Mouse (Mus musculus): ENCODE measurements at regions not wholly inside any gene's neighbourhood (a gene's known extent, or its start where the extent isn't known, plus 50 kb on each side); places are given as distances from the start of the nearest gene placed in this dataset.

GRCm38 (mm10) chr11:19708821-19709220 is 215.4 kb upstream of the Spred2 start:
- H3K4me3 ChIP-seq (ENCODE audit: low read length), result no peak overlapping the region
- no peak for ATAC-seq (replicated peaks; ENCODE audit: extremely low read depth, insufficient read depth, low FRiP score)
- no peaks in the 10 kb centered on the region for H3K4me1 ChIP-seq (ENCODE audit: control insufficient read depth, insufficient read depth, low read length)
- no peaks in the 10 kb centered on the region for H3K27me3 ChIP-seq (ENCODE audit: control insufficient read depth, insufficient read depth, low read length)
- H3K9me3 ChIP-seq (replicated peaks; ENCODE audit: control insufficient read depth, low read length), result no peaks in the 10 kb centered on the region
- H3K4me2 ChIP-seq (ENCODE audit: low read depth, low read length), result no peak overlapping the region
- no peak overlapping the region for H3K9ac ChIP-seq (ENCODE audit: low read length)
- no peaks in the 10 kb centered on the region for H3K36me3 ChIP-seq (ENCODE audit: control insufficient read depth, insufficient read depth)
- H3K27ac ChIP-seq (ENCODE audit: low read length), result no peak overlapping the region
- 77% methylated on average over 6 of the region's 6 CpGs for WGBS

- Histone ChIP-seq H3K4me2 (ENCODE audit: low read depth, low read length) (no peak overlapping the region), H3K4me1 (ENCODE audit: control insufficient read depth, insufficient read depth, low read length) (peaks cover 3% of the 10 kb centered on the region; the same call in 1 of the 2 replicates), H3K9me3 (replicated peaks; ENCODE audit: control insufficient read depth, low read length) (no peaks in the 10 kb centered on the region), H3K27me3 (ENCODE audit: control insufficient read depth, insufficient read depth, low read length) (no peaks in the 10 kb centered on the region), H3K36me3 (ENCODE audit: control insufficient read depth, insufficient read depth) (no peaks in the 10 kb centered on the region), H3K27ac (ENCODE audit: low read length) (no peak overlapping the region), H3K9ac (ENCODE audit: low read length) (no peak overlapping the region), H3K4me3 (ENCODE audit: low read length) (no peak overlapping the region)
- 82% methylated on average over 8 of the region's 8 CpGs for WGBS
- ATAC-seq (replicated peaks; ENCODE audit: extremely low read depth, insufficient read depth, low FRiP score), result no peak
These were observed 214.8 kb upstream of the Spred2 start for GRCm38 (mm10) chr11:19709337-19709736.

GRCm38 (mm10) chr11:19713091-19713490 is 211.1 kb upstream of the Spred2 start:
- H3K9ac ChIP-seq (ENCODE audit: low read length), result no peak overlapping the region
- H3K27me3 ChIP-seq (ENCODE audit: control insufficient read depth, insufficient read depth, low read length), result no peaks in the 10 kb centered on the region
- peaks cover 3% of the 10 kb centered on the region; the same call in 1 of the 2 replicates for H3K4me1 ChIP-seq (ENCODE audit: control insufficient read depth, insufficient read depth, low read length)
- no peak for ATAC-seq (replicated peaks; ENCODE audit: extremely low read depth, insufficient read depth, low FRiP score)
- no peaks in the 10 kb centered on the region for H3K36me3 ChIP-seq (ENCODE audit: control insufficient read depth, insufficient read depth)
- H3K4me2 ChIP-seq (ENCODE audit: low read depth, low read length), result no peak overlapping the region
- no peaks in the 10 kb centered on the region for H3K9me3 ChIP-seq (replicated peaks; ENCODE audit: control insufficient read depth, low read length)
- no peak overlapping the region for H3K4me3 ChIP-seq (ENCODE audit: low read length)
- WGBS, result 86% methylated on average over 8 of the region's 8 CpGs
- H3K27ac ChIP-seq (ENCODE audit: low read length), result no peak overlapping the region

GRCm38 (mm10) chr11:19713597-19713996 is 210.6 kb upstream of the Spred2 start:
- Histone ChIP-seq H3K36me3 (ENCODE audit: control insufficient read depth, insufficient read depth) (no peaks in the 10 kb centered on the region), H3K9me3 (replicated peaks; ENCODE audit: control insufficient read depth, low read length) (no peaks in the 10 kb centered on the region), H3K9ac (ENCODE audit: low read length) (no peak overlapping the region), H3K4me1 (ENCODE audit: control insufficient read depth, insufficient read depth, low read length) (peaks cover 3% of the 10 kb centered on the region; the same call in 1 of the 2 replicates), H3K4me3 (ENCODE audit: low read length) (no peak overlapping the region), H3K27ac (ENCODE audit: low read length) (no peak overlapping the region), H3K27me3 (ENCODE audit: control insufficient read depth, insufficient read depth, low read length) (no peaks in the 10 kb centered on the region), H3K4me2 (ENCODE audit: low read depth, low read length) (peak overlapping the region; percentile 42; the same call in 1 of the 2 replicates)
- 74% methylated on average over 20 of the region's 20 CpGs for WGBS
- ATAC-seq (replicated peaks; ENCODE audit: extremely low read depth, insufficient read depth, low FRiP score), result no peak

- peaks cover 3% of the 10 kb centered on the region; the same call in 1 of the 2 replicates for H3K4me1 ChIP-seq (ENCODE audit: control insufficient read depth, insufficient read depth, low read length)
- H3K27ac ChIP-seq (ENCODE audit: low read length), result no peak overlapping the region
- H3K27me3 ChIP-seq (ENCODE audit: control insufficient read depth, insufficient read depth, low read length), result no peaks in the 10 kb centered on the region
- H3K4me3 ChIP-seq (ENCODE audit: low read length), result peak overlapping the region; percentile 17; the same call in 1 of the 2 replicates
- no peaks in the 10 kb centered on the region for H3K36me3 ChIP-seq (ENCODE audit: control insufficient read depth, insufficient read depth)
- WGBS, result 17% methylated on average over 5 of the region's 5 CpGs
- no peak overlapping the region for H3K9ac ChIP-seq (ENCODE audit: low read length)
- ATAC-seq (replicated peaks; ENCODE audit: extremely low read depth, insufficient read depth, low FRiP score), result no peak
- no peaks in the 10 kb centered on the region for H3K9me3 ChIP-seq (replicated peaks; ENCODE audit: control insufficient read depth, low read length)
- peak overlapping the region; percentile 42 for H3K4me2 ChIP-seq (ENCODE audit: low read depth, low read length)
These were observed 210.0 kb upstream of the Spred2 start for GRCm38 (mm10) chr11:19714211-19714610.

- Histone ChIP-seq H3K36me3 (ENCODE audit: control insufficient read depth, insufficient read depth) (no peaks in the 10 kb centered on the region), H3K27me3 (ENCODE audit: control insufficient read depth, insufficient read depth, low read length) (no peaks in the 10 kb centered on the region), H3K9me3 (replicated peaks; ENCODE audit: control insufficient read depth, low read length) (peaks cover 3% of the 10 kb centered on the region; the same call in 1 of the 2 replicates), H3K27ac (ENCODE audit: low read length) (no peak overlapping the region), H3K4me3 (ENCODE audit: low read length) (no peak overlapping the region), H3K9ac (ENCODE audit: low read length) (no peak overlapping the region), H3K4me1 (ENCODE audit: control insufficient read depth, insufficient read depth, low read length) (peaks cover 3% of the 10 kb centered on the region; the same call in 1 of the 2 replicates), H3K4me2 (ENCODE audit: low read depth, low read length) (no peak overlapping the region)
- WGBS, result 43% methylated on average over 8 of the region's 8 CpGs
- no peak for ATAC-seq (replicated peaks; ENCODE audit: extremely low read depth, insufficient read depth, low FRiP score)
These were observed 209.1 kb upstream of the Spred2 start for GRCm38 (mm10) chr11:19714888-19715595.

- Histone ChIP-seq H3K27me3 (ENCODE audit: control insufficient read depth, insufficient read depth, low read length) (no peaks in the 10 kb centered on the region), H3K36me3 (ENCODE audit: control insufficient read depth, insufficient read depth) (no peaks in the 10 kb centered on the region), H3K4me1 (ENCODE audit: control insufficient read depth, insufficient read depth, low read length) (peaks cover 3% of the 10 kb centered on the region; the same call in 1 of the 2 replicates), H3K4me3 (ENCODE audit: low read length) (no peak overlapping the region), H3K9me3 (replicated peaks; ENCODE audit: control insufficient read depth, low read length) (peaks cover 3% of the 10 kb centered on the region; the same call in 1 of the 2 replicates), H3K4me2 (ENCODE audit: low read depth, low read length) (no peak overlapping the region), H3K9ac (ENCODE audit: low read length) (no peak overlapping the region), H3K27ac (ENCODE audit: low read length) (no peak overlapping the region)
- 91% methylated on average over 9 of the region's 9 CpGs for WGBS
- ATAC-seq (replicated peaks; ENCODE audit: extremely low read depth, insufficient read depth, low FRiP score), result no peak
These were observed 206.0 kb upstream of the Spred2 start for GRCm38 (mm10) chr11:19718165-19718564.

GRCm38 (mm10) chr11:19729031-19729430 is 195.1 kb upstream of the Spred2 start:
- no peak overlapping the region for H3K4me2 ChIP-seq (ENCODE audit: low read depth, low read length)
- no peaks in the 10 kb centered on the region for H3K27me3 ChIP-seq (ENCODE audit: control insufficient read depth, insufficient read depth, low read length)
- no peak overlapping the region for H3K4me3 ChIP-seq (ENCODE audit: low read length)
- no peak overlapping the region for H3K9ac ChIP-seq (ENCODE audit: low read length)
- H3K36me3 ChIP-seq (ENCODE audit: control insufficient read depth, insufficient read depth), result no peaks in the 10 kb centered on the region
- 90% methylated on average over 8 of the region's 8 CpGs for whole genome bisulfite sequencing
- no peak for ATAC-seq (replicated peaks; ENCODE audit: extremely low read depth, insufficient read depth, low FRiP score)
- H3K4me1 ChIP-seq (ENCODE audit: control insufficient read depth, insufficient read depth, low read length), result no peaks in the 10 kb centered on the region; the same call in 1 of the 2 replicates
- no peak overlapping the region for H3K27ac ChIP-seq (ENCODE audit: low read length)
- no peaks in the 10 kb centered on the region for H3K9me3 ChIP-seq (replicated peaks; ENCODE audit: control insufficient read depth, low read length)

- Histone ChIP-seq H3K4me1 (ENCODE audit: control insufficient read depth, insufficient read depth, low read length) (no peaks in the 10 kb centered on the region; the same call in 1 of the 2 replicates), H3K9me3 (replicated peaks; ENCODE audit: control insufficient read depth, low read length) (no peaks in the 10 kb centered on the region), H3K4me3 (ENCODE audit: low read length) (no peak overlapping the region), H3K9ac (ENCODE audit: low read length) (no peak overlapping the region), H3K36me3 (ENCODE audit: control insufficient read depth, insufficient read depth) (no peaks in the 10 kb centered on the region), H3K27me3 (ENCODE audit: control insufficient read depth, insufficient read depth, low read length) (no peaks in the 10 kb centered on the region), H3K4me2 (ENCODE audit: low read depth, low read length) (no peak overlapping the region), H3K27ac (ENCODE audit: low read length) (no peak overlapping the region)
- 51% methylated on average over 5 of the region's 5 CpGs for WGBS
- peak; percentile 55; the same call in 1 of the 2 replicates for ATAC-seq (replicated peaks; ENCODE audit: extremely low read depth, insufficient read depth, low FRiP score)
These were observed 193.4 kb upstream of the Spred2 start for GRCm38 (mm10) chr11:19730747-19731146.
